Mouse (Mus musculus) kidney, postnatal 0 days (tissue): ENCODE measurements around the gene Gm11733. TPM values are rescaled to one million over a fixed set of nuclear protein-coding genes. Genes with fewer than 3 reads are reported as not detected.

ENCODE experiments used
- ATAC-seq: fragments of 200-750 bp; cut with Nextera tagmentation; replicated peaks from 2 replicates; pipeline ENCODE4 v1.8.0; 2017; ENCODE audit warnings: low read depth, moderate number of reproducible peaks, moderate TSS enrichment, moderate library complexity; ENCODE audit not compliant: low FRiP score
- DNase-seq: peaks from one replicate; pipeline ENCODE4 v3.0.0-alpha.2; 2016; ENCODE audit warnings: low spot score
- H3K27ac ChIP-seq: fragments of 300-500 bp; sonication (generic); 2 replicates; pipeline ENCODE4 v1.5.1; 2014; ENCODE audit warnings: mild to moderate bottlenecking
- H3K27me3 ChIP-seq: fragments of 300-500 bp; sonication (generic); 2 replicates; pipeline ENCODE4 v1.6.1; 2014; ENCODE audit warnings: low read length, mixed read lengths; ENCODE audit not compliant: insufficient read depth
- H3K36me3 ChIP-seq: fragments of 300-500 bp; sonication (generic); 2 replicates; pipeline ENCODE4 v1.6.1; 2014; ENCODE audit warnings: low read length, mixed read lengths; ENCODE audit not compliant: insufficient read depth
- H3K4me1 ChIP-seq: fragments of 300-500 bp; sonication (generic); replicated peaks from 2 replicates; pipeline ENCODE4 v1.6.1; 2014; ENCODE audit warnings: antibody characterized with exemption, low read length, mixed read lengths; ENCODE audit not compliant: insufficient read depth
- H3K4me2 ChIP-seq: fragments of 300-500 bp; sonication (generic); 2 replicates; pipeline ENCODE4 v1.6.1; 2014; ENCODE audit warnings: mild to moderate bottlenecking, low read length, moderate library complexity, mixed read lengths
- H3K4me3 ChIP-seq: fragments of 300-500 bp; sonication (generic); replicated peaks from 2 replicates; pipeline ENCODE4 v1.5.1; 2014; ENCODE audit warnings: low read depth, low read length
- H3K9ac ChIP-seq: fragments of 300-500 bp; sonication (generic); 2 replicates; pipeline ENCODE4 v1.6.1; 2014; ENCODE audit warnings: low read depth, low read length
- H3K9me3 ChIP-seq: fragments of 300-500 bp; sonication (generic); replicated peaks from 2 replicates; pipeline ENCODE4 v1.6.1; 2016; ENCODE audit warnings: low read length, inconsistent platforms, mixed read lengths
- CTCF ChIP-seq: IDR thresholded peaks from 2 replicates; pipeline ENCODE4 v1.5.1; 2016; ENCODE audit warnings: antibody characterized with exemption, low read depth, mild to moderate bottlenecking, moderate library complexity
- WGBS: fragments of 180-500 bp; shearing (Covaris S2); extraction: QIAGEN DNeasy Blood & Tissue Kit; methylation state at CpG from one replicate; pipeline ENCODE4 v1.1.7; 2014; 5-methylcytosine and 5-hydroxymethylcytosine counted together
- polyA plus RNA-seq: library from polyadenylated mRNA; unstranded; fragments of >200 nt; fragmentation: Nextera tagmentation; extraction: Ambion mirVana; gene quantifications from 2 replicates; pipeline ENCODE4 v1.2.1, GENCODE M21; 2015

The Gm11733 gene
- polyA plus RNA-seq, 1 experiment from 2014 or later: not detected

DNA sequence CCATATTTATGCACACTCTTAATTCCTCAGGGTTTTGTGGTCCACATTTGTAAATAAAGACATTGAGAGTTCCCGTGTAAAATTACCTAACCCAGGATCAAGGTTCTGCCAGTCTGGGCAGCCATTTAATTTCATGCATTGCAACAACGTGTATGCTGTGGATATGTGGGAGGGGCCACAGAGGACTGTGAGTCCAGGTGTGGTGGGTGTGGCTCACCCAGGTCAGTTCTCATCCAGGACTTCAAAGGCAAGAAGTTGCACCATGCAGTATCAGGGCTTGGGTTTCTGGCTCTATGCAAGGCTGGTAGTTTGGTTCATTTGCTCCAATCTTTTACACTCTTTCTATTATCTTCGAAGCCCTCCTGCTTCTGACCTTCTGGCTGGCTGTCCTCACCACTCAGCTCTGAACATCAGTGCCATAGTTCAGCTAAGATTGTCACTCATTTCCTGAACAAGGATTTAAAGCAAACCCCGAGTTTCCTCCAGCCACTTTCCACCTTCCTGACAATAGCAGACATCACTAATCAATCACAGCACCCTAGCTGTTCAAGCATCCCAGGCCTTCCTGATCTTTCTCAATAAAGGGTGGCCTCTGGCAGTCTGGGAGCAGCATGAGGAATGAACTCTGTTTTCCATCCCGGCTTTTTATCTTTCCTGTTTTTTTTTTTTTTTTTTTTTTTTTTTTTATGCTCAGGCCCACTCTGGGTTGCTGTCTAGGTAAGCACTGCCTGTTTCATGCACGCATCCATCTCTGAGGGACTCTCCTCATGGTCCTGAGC, 15.4 kb upstream of the Gm11733 start:
- ATAC-seq: no peak
- Histone ChIP-seq H3K27me3 (no peaks in the 10 kb centered on the region), H3K36me3 (no peaks in the 10 kb centered on the region), H3K9me3 (no peaks in the 10 kb centered on the region), H3K27ac (no peak overlapping the region), H3K9ac (no peak overlapping the region), H3K4me1 (no peaks in the 10 kb centered on the region), H3K4me2 (no peak overlapping the region), H3K4me3 (no peak overlapping the region)
- 38% methylated on average over 6 of the region's 6 CpGs for WGBS
- no peak for TF ChIP-seq CTCF
- DNase-seq: no peak

DNA sequence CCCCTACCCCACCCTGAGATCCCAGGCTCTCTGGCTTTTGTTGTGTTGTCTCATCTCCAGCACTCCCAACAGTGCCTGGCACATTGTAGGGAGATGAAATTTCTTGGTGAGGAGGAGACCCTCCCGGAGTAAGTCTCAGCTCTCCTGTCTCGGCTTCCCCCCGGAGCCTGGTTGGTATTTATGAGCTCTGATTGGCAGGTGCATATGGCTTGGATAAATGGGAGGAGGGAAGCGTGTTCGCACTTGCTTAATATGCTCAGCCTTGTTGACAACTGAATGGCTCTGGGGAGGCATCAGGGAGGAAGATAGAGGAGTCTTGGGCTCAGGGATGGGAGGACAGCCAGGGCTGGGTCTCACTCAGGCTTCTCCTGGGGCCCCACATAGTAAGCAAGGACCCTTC, 14.4 kb upstream of the Gm11733 start:
- no peak overlapping the region for H3K4me3 ChIP-seq
- no peak for TF ChIP-seq CTCF
- no peaks in the 10 kb centered on the region for H3K9me3 ChIP-seq
- no peak for ATAC-seq
- H3K27me3 ChIP-seq: no peaks in the 10 kb centered on the region
- no peaks in the 10 kb centered on the region for H3K36me3 ChIP-seq
- H3K27ac ChIP-seq: no peak overlapping the region
- no peak overlapping the region for H3K9ac ChIP-seq
- 72% methylated on average over 5 of the region's 5 CpGs for WGBS
- DNase-seq: no peak
- no peaks in the 10 kb centered on the region for H3K4me1 ChIP-seq
- H3K4me2 ChIP-seq: no peak overlapping the region

DNA sequence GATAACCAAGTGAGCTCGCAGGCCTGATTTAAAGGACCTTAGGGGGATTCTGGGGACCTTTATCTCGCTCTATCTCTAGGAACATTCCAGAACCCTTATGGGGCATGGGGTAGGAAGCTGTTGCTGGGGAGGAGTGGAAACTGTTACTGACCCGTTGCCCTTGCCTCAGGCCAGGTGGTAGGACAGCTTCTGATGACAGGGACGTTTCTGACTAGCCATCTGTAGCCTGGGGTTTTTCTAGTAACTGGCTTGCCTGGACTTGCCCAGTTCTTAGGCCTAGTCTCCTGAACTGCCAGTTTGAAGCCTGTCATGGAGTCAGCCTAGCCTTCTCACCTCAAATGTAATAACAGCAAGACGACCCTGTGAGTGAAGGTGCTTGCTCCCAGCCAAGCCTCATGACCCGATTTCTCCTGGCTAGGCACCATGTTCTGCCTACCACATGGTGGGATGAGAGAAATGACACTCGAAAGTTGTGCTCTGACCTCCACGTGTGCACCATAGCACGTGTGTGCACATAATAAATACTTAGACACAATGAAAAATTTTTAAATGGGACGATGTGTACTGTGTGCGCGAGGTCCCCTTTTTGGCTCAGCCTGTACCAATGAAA, 13.5 kb upstream of the Gm11733 start:
- Histone ChIP-seq H3K4me3 (no peak overlapping the region), H3K27ac (no peak overlapping the region), H3K9ac (no peak overlapping the region), H3K27me3 (no peaks in the 10 kb centered on the region), H3K36me3 (no peaks in the 10 kb centered on the region), H3K4me2 (no peak overlapping the region), H3K9me3 (no peaks in the 10 kb centered on the region), H3K4me1 (no peaks in the 10 kb centered on the region)
- no peak for TF ChIP-seq CTCF
- 86% methylated on average over 12 of the region's 12 CpGs for WGBS
- DNase-seq (no peak), ATAC-seq (no peak)

DNA sequence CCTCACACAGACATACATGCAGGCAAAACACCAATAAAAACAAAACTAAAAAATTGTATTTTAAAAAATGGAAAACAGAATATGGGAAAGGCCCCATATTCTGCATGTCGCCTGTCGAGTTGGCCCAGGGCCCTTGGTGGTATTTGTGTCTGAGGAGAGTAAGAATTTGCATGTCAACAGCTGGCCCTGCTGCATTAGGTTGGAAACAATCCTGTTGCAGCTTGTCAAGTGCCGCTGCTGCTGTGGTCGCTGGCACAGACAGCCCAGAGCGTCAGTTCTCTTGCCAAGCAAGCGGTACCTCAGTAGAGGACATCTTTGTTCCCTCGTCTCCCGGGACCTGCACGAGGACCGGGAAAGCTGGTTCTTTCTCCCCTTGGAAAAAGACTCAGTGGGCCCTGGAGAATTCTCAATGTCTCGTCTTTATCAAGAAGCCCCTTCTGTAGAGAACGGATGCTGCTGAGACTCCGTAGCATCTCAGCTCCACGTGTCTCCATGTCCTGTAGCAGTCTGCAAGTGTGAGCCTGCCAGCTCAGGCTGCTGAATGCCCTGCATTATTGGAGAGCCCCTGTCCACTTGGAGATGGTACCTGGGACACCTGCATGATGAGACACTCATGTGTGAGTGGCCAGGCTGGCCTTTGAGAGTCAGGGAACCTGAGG, 12.4 kb upstream of the Gm11733 start:
- Histone ChIP-seq H3K4me2 (no peak overlapping the region), H3K4me3 (no peak overlapping the region), H3K27me3 (no peaks in the 10 kb centered on the region), H3K4me1 (no peaks in the 10 kb centered on the region), H3K9me3 (no peaks in the 10 kb centered on the region), H3K36me3 (no peaks in the 10 kb centered on the region), H3K27ac (no peak overlapping the region), H3K9ac (no peak overlapping the region)
- DNase-seq (no peak), ATAC-seq (no peak)
- no peak for TF ChIP-seq CTCF
- 74% methylated on average over 14 of the region's 14 CpGs for WGBS

DNA sequence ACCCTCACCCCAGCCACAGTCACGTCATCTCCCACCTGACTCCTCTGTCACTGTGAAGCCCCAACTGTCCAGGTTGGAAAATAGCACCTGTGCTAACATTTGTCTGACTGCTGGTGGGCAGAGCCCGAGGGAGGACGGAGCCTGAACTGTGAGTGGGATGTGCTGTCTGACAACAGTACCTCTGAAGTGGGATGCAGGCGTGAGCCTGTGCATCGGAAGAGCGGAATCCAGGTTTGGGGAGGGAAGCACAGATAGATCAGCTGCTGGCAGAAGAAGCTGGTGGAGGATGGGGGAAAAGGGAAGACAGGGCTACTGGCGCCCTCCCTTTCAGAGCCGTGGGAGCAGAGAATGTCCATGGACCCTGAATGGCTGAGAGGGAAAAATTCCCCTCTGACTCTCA, 11.3 kb upstream of the Gm11733 start:
- H3K9me3 ChIP-seq: no peaks in the 10 kb centered on the region; the same call in 1 of the 2 replicates
- ATAC-seq (no peak), DNase-seq (no peak)
- no peak overlapping the region for H3K9ac ChIP-seq
- H3K4me1 ChIP-seq: no peaks in the 10 kb centered on the region
- H3K4me3 ChIP-seq: no peak overlapping the region
- no peak for TF ChIP-seq CTCF
- WGBS: 64% methylated on average over 8 of the region's 8 CpGs
- H3K27ac ChIP-seq: no peak overlapping the region
- no peaks in the 10 kb centered on the region for H3K36me3 ChIP-seq
- H3K27me3 ChIP-seq: no peaks in the 10 kb centered on the region
- no peak overlapping the region for H3K4me2 ChIP-seq

DNA sequence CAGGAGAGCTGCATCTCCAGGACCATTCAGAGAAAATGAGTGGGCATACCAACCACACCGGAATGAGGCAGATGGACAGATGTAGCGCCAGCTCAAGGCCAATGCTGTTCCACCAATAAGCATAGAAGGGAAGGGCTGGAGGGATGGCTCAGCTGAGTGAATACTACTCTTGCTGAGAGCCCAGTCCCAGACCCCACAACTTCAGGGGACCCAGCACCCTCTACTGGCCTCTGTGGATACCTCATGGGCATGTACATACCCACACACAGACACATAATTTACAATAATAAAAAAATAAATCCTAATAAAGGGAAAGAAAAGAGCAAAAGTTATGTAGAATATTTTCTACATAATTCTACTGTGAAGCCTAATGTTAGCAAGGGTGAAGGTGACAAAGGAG, 9.0 kb upstream of the Gm11733 start:
- ATAC-seq: no peak
- Histone ChIP-seq H3K27me3 (no peaks in the 10 kb centered on the region), H3K4me1 (no peaks in the 10 kb centered on the region; the same call in 1 of the 2 replicates), H3K9me3 (no peaks in the 10 kb centered on the region; the same call in 1 of the 2 replicates), H3K36me3 (no peaks in the 10 kb centered on the region), H3K9ac (no peak overlapping the region), H3K27ac (no peak overlapping the region), H3K4me2 (no peak overlapping the region), H3K4me3 (no peak overlapping the region)
- no peak; the same call in 1 of the 2 replicates for TF ChIP-seq CTCF
- WGBS: 98% methylated on average over 2 of the region's 2 CpGs
- no peak for DNase-seq
